Mouse (Mus musculus): Measurements from ENCODE around the gene Kctd2. TPM values are rescaled to one million over a fixed set of nuclear protein-coding genes. Genes with fewer than 3 reads are reported as not detected.

Gene Kctd2
- polyA plus RNA-seq (2012): 21.0 and 30.9 TPM in 2 replicates

DNA sequence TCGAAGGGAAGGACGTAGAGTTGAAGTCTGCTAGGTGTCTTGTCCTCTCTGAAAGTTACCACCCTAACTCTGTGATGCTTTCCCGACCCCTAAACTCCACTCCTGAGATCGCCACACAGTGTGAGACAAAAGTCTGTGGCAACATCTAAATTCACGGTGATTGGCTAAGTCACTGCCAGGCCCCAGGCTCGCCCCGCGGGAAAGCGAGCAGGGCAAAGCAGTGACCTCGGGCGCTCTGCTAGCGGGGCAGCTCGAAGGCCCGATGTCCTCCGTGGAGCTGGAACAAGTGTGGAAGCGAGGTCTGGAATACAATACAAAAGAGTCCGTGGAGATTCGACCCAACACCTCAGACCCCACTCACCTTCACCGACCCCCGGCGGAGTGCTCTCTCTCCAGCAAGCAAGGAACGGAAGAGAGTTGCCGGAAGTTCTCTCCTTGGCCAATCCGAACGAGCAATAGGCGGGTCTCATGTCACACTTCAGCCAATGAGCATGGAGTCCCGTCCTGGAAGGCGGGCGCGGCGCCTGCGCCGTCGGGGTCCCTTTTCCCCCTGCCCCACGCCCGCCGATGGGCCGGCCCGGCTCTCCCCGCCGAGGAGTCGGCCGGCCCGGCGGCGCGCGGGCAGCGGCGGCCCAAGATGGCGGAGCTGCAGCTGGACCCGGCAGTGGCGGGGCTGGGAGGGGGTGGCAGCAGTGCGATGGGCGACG is at the start of gene Kctd2, which contains the start of gene Atp5h:
Gene Kctd2, plus strand, starts transcription at position 598 of the 707 bp plus-strand sequence.
Gene Atp5h, minus strand, starts transcription at position 432 of the 707 bp plus-strand sequence.
- TF ChIP-seq GATA1 (IDR thresholded peaks at IDR 0.05; ENCODE audit: low read length): no peak

DNA sequence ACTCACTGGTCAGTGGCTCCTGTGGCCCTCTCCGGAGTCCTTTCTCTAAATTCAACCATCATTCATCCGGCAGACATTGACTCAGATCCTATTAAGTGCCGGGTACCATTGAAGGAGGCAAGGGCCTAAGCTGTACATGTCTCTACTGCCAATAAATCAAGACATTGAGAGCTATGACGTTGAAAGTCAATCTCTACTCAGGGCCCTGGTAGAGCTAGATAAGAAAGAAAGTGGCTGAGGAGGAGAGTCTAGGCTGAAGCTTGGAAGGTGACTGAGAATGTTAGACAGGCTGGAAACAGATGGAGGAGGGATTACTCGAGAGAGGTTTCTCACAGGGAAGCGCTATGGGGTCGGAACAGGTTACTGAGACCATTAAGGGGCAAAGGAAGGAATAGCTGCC is 49.6 kb upstream of the Kctd2 start:
- TF ChIP-seq GATA1 (IDR thresholded peaks at IDR 0.05; ENCODE audit: low read length): no peak

DNA sequence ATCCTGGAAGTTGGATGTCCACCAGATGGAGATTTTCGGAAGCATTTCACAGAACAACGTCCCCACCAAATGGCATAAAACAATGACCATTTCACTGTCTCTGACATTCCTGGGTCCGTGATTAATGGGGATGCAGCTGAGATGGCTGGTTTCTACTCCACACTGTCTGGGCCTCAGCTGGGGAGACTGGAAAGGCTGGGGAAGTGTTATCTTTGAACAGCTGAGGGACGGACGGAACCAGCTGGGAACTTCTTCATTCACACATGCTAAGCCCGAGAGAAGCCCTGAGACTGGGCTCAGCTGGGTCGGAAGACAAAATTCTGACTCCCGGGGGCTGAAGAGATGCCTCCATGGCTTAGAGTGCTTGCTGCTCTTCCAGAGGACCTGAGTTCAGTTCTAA is 48.6 kb upstream of the Kctd2 start:
- TF ChIP-seq GATA1 (IDR thresholded peaks at IDR 0.05; ENCODE audit: low read length): no peak

DNA sequence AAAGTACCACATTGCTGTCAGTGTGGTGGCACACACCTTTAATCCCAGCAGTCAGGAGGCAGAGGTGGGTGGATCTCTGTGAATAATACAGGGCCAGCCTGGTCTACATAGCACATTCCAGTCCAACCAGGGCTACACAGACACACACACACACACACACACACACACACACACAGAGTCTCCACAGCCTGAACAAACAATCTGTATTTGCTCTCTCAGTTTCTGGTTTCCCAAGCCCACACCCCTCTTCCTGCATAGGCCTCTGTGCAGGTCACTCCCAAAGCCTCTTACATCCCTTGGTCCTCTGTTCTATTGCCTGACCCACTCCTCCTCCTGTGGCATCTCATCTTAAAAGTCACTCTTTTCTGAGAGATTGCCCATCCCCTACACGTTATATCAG is 47.9 kb upstream of the Kctd2 start:
- no peak for TF ChIP-seq GATA1 (IDR thresholded peaks at IDR 0.05; ENCODE audit: low read length)

DNA sequence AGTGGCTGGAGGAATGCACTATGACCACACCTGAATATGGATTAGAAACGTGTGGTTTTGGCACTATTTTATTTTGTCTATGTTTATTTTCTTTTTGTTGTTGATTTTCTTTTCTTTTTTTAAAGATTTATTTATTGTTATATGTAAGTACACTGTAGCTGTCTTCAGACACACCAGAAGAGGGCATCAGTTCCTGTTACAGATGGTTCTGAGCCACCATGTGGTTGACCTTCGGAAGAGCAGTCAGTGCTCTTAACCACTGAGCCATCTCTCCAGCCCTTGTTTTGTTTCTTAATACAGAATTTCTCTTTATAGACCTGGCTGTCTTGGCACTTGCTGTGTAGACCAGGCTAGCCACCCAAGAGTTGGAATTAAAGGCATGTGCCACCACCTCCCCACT is 47.2 kb upstream of the Kctd2 start:
- TF ChIP-seq GATA1 (IDR thresholded peaks at IDR 0.05; ENCODE audit: low read length): no peak

DNA sequence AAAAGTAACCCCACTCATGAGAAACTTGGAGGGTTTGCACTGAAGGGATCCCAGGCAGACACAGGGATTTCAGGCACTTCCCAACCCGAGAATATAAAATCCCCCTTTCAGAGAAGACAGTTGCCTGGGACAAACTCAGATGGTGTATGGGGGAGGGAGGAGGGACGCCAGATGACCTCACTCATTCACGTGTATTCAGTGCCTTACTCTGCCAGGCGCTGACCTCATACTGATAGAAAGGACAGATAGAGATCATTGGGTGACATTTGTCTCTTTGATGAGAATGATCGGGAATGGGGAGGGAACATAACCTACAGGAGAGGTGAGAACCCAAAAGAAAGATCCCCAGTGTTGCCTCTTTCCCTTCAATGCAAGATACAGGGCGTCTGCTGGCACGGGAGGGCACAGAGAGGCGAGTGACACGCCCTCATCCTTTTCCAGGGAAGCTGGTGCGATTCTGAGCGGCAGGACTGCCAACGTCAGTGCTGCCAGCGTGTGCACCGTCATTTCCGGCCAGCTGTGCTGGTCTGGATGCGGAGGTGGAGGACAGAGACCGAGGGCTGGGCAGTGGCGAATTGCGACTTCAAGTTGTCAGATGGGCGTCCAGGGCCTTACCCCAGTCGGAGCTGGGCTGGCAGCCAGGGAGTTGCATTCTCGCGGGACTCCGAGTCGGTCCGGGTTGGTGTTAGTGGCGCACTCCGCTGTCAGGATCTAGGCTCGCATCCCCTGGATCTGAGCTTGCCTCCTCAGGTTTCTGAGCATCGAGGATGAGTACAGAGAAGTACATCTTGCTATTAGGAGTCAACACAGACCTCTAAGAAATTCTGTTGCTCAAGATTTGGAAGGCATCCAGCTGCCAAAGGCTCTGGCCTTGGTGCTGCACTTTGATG is 45.9 kb upstream of the Kctd2 start:
- TF ChIP-seq GATA1 (IDR thresholded peaks at IDR 0.05; ENCODE audit: low read length): no peak

DNA sequence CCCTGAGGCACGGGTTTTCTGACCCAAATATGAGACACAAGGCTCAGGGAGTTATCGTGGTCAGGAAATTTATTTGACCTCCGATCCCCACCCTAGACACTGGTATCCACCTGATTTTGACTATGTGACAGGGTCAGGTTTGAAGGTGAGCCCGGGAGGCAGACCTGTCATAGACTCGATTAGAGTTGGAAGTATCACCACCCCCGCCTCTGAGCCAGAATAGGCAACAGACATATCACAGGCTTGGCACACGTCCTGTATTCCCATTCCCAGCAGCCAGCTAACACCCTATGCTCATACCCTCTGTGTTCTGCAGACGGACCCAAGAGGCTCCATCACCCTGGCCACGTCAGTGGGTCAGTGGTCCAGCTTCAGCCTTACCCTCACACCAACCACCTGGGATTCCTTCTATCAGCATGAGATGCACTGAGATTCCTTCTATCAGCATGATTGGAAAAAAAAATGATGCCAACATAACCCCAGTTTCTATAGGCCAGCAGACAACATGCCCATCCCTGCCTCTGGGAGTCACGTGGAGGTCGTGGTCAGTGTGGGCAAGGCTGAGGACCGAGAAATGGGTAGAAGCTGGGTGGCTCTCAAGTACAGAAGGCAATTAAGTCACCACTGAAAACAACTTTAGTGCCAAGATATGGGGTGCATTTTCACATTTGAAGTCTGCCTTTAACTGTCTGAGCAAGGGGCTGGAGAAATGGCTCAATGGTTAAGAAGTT is 45.1 kb upstream of the Kctd2 start:
- no peak for TF ChIP-seq GATA1 (IDR thresholded peaks at IDR 0.05; ENCODE audit: low read length)

DNA sequence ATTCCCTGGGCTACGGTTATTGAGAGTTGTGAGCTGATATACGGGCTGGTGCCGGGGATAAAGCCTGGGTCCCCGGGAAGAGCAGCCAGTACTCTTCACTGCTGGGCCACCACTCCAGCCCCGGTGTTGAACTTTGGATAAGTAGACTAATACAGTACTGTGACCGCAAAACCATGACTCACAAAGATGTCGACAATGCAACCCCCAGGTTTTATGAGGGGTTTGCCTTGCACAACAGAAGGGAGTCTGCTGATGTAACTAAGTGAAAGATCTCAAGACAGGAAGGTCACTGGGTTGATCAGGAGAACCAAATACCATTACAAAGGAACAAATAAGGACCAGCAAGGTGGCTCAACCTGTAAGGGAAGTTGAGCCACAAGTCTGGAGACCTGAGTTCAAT is 43.2 kb upstream of the Kctd2 start:
- no peak for TF ChIP-seq GATA1 (IDR thresholded peaks at IDR 0.05; ENCODE audit: low read length)

DNA sequence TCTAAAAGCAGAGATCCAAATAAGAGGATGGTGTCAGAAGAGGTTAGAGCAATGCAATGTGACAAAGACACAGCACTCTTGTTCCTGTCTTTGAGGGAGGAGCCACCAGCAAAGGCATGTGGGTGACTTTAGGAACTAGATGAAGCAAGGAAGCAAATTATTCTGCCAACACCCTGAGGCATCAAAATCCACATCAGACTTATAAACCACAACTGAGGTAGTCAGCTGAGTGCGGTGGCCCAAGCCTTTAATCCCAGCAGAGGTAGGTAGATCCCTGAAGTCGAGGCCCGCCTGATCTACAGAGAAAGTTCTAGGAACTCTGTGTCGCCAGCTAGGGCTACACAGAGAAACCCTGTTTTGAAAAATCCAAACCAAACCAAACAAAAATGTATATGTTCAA is 42.7 kb upstream of the Kctd2 start:
- no peak for TF ChIP-seq GATA1 (IDR thresholded peaks at IDR 0.05; ENCODE audit: low read length)

DNA sequence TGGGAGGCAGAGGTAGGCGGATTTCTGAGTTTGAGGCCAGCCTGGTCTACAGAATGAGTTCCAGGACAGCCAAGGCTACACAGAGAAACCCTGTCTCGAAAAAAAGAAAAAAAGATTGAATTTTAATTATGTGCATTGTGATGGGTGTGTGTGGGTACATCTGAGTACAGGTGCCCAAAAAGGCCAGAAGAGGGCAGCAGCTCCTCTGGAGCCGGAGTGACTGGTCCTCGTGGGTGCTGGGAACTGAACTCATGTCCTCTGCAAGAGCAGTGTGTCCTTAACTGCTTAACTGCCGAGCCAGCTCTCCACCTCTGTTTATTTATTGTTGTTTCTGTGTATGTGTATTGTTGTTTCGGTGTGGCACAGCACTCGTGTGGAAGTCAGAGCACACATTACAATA is 42.1 kb upstream of the Kctd2 start:
- no peak for TF ChIP-seq GATA1 (IDR thresholded peaks at IDR 0.05; ENCODE audit: low read length)

DNA sequence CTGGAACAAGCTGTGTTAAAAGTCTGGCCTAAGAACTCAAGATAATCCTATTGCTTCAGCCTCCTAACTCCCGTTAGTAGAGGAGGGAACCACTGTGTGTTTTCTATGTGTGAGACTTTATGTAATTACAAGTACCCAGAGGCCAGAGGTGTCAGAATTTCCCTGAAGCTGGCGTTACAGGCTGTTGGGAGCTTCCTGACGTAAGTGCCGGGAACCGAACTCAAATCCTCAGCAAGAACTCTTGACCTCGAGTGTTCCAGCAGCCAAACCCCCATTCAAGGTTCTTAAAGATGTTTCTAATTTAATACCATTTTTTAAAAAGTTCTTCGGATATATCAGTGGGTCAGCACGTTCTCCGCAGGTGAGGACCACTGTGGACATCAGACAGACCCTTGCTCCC is 38.7 kb upstream of the Kctd2 start:
- no peak for TF ChIP-seq GATA1 (IDR thresholded peaks at IDR 0.05; ENCODE audit: low read length)

DNA sequence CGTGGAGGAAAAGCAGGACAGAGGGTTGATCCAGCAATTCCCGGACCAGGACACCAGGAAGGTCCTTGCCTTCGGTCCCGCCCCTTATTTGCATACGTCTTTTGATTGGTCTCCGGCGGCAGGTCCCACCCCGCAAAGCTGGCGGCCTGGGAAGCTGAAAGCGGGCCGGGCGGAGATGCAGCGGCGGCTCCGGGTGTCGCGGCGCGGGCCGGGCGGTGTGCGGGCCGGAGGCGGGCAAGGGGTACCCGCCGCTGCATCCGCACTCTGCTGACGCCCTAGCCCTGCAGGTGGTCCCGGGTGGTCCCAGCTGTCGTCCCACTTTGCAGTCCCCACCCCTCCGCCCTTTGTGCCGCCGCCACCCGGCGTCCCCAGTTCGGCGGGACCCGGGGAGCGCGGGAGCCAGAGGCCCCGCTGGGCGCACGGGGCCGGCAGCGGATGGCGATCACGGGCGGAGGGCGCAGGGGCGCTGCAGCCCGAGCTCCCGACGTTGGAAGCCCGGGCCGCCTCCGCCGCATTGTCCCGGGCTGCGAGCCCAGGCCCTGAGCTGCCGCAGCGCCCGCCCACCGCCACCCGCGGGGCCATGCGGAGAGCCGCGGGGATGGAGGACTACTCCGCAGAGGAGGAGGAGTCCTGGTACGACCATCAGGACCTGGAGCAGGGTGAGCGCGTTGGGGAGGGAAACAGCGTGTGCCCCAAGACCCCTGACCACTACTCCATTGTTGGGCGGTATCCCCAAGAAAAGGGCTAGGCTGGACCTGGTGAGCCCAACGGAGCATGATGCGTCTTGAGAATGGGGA is 38.0 kb upstream of the Kctd2 start, which contains the start of gene Cdr2l:
Gene Cdr2l, plus strand, starts transcription at position 174 of the 797 bp plus-strand sequence.
- no peak for TF ChIP-seq GATA1 (IDR thresholded peaks at IDR 0.05; ENCODE audit: low read length)

DNA sequence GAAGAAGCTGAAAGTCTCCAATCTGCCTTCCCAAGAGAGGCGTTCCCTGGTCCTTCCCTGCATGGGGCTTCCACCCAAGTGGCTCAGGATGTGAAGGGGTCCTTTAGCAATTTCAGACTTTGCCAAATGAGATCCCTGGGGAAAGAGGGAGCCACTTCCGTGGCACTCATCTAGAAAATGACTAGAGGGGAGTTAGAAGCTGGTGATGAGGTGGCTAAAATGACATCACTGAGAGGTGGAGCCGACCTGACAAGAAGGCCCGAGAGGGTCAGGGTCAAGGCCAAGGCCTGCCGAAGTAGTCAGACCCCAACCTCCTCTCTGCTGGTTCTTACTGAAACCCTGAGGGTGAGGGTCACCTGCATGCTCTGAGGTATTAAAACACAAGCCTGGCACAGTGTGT is 37.0 kb upstream of the Kctd2 start:
- no peak for TF ChIP-seq GATA1 (IDR thresholded peaks at IDR 0.05; ENCODE audit: low read length)

DNA sequence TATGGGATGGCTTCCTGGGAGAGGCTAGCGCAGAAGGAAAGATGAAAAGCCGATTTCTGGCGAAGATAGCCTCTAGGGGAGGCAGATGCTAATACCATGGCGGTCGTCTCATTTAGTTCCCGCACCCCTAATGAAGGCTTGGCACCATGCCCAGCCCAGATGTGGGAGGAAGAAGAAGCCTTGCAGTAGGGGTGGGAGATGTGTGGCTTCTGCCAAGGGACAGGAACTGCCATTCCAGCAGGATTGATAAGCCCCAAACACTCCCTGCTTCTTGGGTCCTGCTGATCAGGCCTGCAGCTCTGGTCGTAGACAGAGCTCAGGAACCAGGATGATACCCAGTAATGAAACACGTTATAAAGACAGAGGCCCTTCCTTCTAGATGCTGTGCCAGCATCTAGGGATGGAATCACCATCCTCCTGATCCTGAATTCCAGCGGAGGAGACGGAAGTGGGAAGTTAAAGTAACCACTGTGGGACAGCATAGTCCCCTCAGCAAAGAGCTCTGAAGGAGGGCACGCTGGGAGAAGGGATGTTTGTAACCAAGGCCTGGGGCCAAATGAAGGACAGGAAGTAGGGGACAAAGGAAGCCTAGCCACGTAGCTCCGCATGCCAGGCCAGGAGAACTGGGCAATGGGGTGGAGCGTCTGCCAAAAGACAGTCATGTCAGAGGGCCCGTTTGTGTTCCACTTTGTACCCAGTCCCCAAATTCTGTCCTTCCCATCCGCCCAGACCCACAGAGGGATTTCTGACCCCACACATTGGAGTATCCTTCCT is 36.0 kb upstream of the Kctd2 start:
- TF ChIP-seq GATA1 (IDR thresholded peaks at IDR 0.05; ENCODE audit: low read length): no peak

All from G1E-ER4 (cell line).